Mouse (Mus musculus) R1 (cell line): ENCODE data around the gene Rptor.

Source experiments
- DNase-seq: peaks from one replicate; pipeline ENCODE4 v3.0.0-alpha.2; 2018; ENCODE audit warnings: low read depth, low spot score

The Rptor gene

GRCm38 (mm10) chr11:119855999-119856398 lies 253.3 kb downstream of the Rptor start:
- DNase-seq, result no peak

- DNase-seq, result no peak
Measured at GRCm38 (mm10) chr11:119862523-119863299, 260.0 kb downstream of the Rptor start.

GRCm38 (mm10) chr11:119863421-119863821 lies 260.7 kb downstream of the Rptor start:
- peak; percentile 55 for DNase-seq

- no peak for DNase-seq
Measured at GRCm38 (mm10) chr11:119866837-119867236, 264.1 kb downstream of the Rptor start.

GRCm38 (mm10) chr11:119868138-119868537 lies 265.4 kb downstream of the Rptor start:
- no peak for DNase-seq

GRCm38 (mm10) chr11:119868556-119868955 lies 265.9 kb downstream of the Rptor start:
- no peak for DNase-seq

- no peak for DNase-seq
Measured at GRCm38 (mm10) chr11:119871141-119871540, 268.4 kb downstream of the Rptor start.

- DNase-seq, result no peak
Measured at GRCm38 (mm10) chr11:119873643-119874042, 270.9 kb downstream of the Rptor start.

GRCm38 (mm10) chr11:119874841-119875240 lies 272.1 kb downstream of the Rptor start:
- DNase-seq, result no peak

- DNase-seq, result no peak
Measured at GRCm38 (mm10) chr11:119875685-119876084, 273.0 kb downstream of the Rptor start.

- no peak for DNase-seq
Measured at GRCm38 (mm10) chr11:119877124-119877523, 274.4 kb downstream of the Rptor start.

- no peak for DNase-seq
Measured at GRCm38 (mm10) chr11:119879573-119879972, 276.9 kb downstream of the Rptor start.

GRCm38 (mm10) chr11:119883646-119884045 lies 280.9 kb downstream of the Rptor start:
- DNase-seq, result no peak

- DNase-seq, result peak; percentile 35
Measured at GRCm38 (mm10) chr11:119889966-119890365, 287.3 kb downstream of the Rptor start.

- DNase-seq, result no peak
Measured at GRCm38 (mm10) chr11:119891601-119892215, 289.0 kb downstream of the Rptor start.

- no peak for DNase-seq
Measured at GRCm38 (mm10) chr11:119893667-119894236, 291.0 kb downstream of the Rptor start.

- DNase-seq, result peak; percentile 90
Measured at GRCm38 (mm10) chr11:119894634-119895033, 291.9 kb downstream of the Rptor start.

GRCm38 (mm10) chr11:119897041-119897440 lies 294.3 kb downstream of the Rptor start:
- DNase-seq, result peak; percentile 74

GRCm38 (mm10) chr11:119898976-119899375 lies 296.3 kb downstream of the Rptor start:
- DNase-seq, result no peak

- DNase-seq, result peak; percentile 50
Measured at GRCm38 (mm10) chr11:119901174-119901573, 298.5 kb downstream of the Rptor start.

- no peak for DNase-seq
Measured at GRCm38 (mm10) chr11:119902891-119903290, 300.2 kb downstream of the Rptor start.

- DNase-seq, result peak; percentile 81
Measured at GRCm38 (mm10) chr11:119904621-119905286, 302.0 kb downstream of the Rptor start.
